Mouse (Mus musculus) layer of hippocampus, postnatal 36 days (tissue): ENCODE measurements at regions not wholly inside any gene's neighbourhood (a gene's known extent, or its start where the extent isn't known, plus 50 kb on each side); places are given as distances from the start of the nearest gene placed in this dataset.

ENCODE experiments used
- DNase-seq, 2 experiments: peaks; one replicate each; pipeline ENCODE4 v3.0.0; 2022

DNA sequence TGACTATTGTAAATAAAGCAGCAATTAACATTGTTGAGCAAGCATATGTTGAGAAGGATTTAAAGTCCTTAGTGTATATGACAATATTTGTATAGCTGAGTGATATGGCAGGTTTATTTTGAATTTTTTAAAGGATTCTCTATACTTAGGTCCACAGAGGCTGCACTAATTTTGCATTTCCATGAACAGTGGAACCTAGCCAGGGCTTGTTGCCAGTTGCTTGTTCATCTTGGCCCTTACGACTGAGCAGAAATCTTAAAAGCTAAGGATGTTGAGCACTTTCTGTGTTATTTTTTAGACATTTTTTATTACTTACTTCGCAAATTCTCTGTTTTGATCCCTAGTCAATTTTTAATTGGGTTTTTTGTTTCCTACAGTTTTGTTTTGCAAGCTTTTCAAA lies 417.8 kb downstream of the Cdh7 start:
- DNase-seq: peak in 1 of 2 experiments; percentile 2

DNA sequence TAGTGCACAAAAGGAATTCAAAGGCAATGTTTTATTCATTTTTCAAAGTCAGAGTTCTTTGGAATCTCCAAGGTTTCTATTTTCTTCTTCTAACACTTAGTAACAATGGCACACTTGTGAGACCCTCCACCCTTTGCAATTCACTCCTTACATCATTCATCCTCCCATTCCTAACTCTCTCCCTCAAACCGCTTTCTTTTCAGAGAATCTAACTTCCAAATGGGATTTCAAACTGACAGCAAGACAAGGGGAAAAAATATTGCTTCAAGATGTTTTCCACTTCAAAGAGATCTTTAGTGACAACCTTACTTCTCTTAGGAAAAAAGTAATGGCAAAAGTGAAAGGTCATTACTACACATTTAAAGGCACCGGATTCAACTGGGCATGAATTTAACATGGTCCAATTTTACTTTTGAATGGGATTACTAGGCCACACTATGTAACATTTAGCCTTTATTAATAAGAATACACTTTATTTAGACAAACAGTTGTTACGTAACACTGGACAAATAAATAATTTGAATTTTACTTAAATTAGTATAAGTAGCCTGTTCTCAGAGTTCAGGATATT lies 465.6 kb downstream of the Cdh7 start:
- DNase-seq: no peak

DNA sequence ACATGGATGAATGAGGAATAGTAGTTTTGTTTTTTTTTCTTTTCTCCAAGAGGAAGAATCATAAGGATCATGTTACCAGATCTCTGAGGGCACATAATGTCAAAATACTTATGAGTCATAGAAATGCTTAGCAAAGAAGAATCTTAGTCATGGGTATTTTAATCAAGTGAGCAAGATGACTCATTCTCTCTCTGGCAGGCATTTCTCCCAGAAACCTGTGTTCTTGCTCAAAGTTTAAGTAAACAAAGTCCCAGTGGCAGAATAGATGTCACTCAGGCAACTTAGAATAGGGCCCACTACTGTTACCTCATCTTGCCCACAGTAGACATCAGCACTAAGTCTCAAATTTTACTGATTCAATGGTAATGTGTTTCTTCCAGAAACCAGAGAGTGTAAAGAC lies 493.9 kb downstream of the Cdh19 start:
- no peak for DNase-seq

DNA sequence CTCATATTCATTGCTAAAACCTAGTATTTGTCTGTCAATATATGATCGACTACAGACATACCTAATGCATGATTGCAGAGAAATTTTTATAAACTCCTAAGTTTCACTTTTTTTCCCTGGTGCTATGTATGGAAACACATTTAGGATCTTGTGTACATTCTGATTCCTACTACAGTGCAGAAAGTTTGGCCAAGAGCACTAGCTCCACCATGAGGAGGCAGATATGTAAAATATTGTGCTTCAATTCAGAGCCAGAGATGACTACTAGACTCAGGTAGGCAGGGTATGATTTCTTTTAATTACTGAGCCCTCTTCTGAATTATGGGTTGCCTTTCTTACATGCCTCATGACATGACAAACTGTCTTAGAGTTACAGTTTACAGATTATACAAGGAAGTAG lies 488.0 kb downstream of the Cdh19 start:
- no peak for DNase-seq
